ENCODE assay signal across 8 mouse cellular contexts in genomic region chr7:41599932-41600548, GRCm38 (mm10). TPM values are rescaled to one million over a fixed set of nuclear protein-coding genes. Genes with fewer than 3 reads are reported as not detected.
DNase-seq lines count a peak whose midpoint lies in the region; ATAC-seq lines count a peak whose summit lies in the region.

No protein-coding gene starts in this region.

- no peaks in the 10 kb centered on the region for H3K27me3 ChIP-seq in kidney, embryonic 14.5 days (ENCODE audit: control insufficient read depth, insufficient read depth, low read length)
- no peaks in the 10 kb centered on the region for H3K27me3 ChIP-seq in forebrain, embryonic 11.5 days (ENCODE audit: control insufficient read depth, insufficient read depth, low read length)
- H3K27me3 ChIP-seq in liver, embryonic 11.5 days (replicated peaks; ENCODE audit: control insufficient read depth, insufficient read depth, low read length) = no peaks in the 10 kb centered on the region
- no peaks in the 10 kb centered on the region for H3K27me3 ChIP-seq in stomach, embryonic 15.5 days (replicated peaks)

- H3K4me1 ChIP-seq in kidney, embryonic 14.5 days (ENCODE audit: control insufficient read depth, insufficient read depth, low read length) = no peaks in the 10 kb centered on the region
- H3K4me1 ChIP-seq in forebrain, embryonic 11.5 days (replicated peaks; ENCODE audit: control insufficient read depth, insufficient read depth, low read length) = no peaks in the 10 kb centered on the region
- H3K4me1 ChIP-seq in liver, embryonic 11.5 days (replicated peaks; ENCODE audit: control insufficient read depth, insufficient read depth, low read length) = no peaks in the 10 kb centered on the region
- peaks cover 3% of the 10 kb centered on the region; the same call in 1 of the 2 replicates for H3K4me1 ChIP-seq in stomach, embryonic 15.5 days

- H3K27ac ChIP-seq in kidney, embryonic 14.5 days (ENCODE audit: low read depth, low read length) = no peak overlapping the region
- H3K27ac ChIP-seq in forebrain, embryonic 11.5 days (ENCODE audit: low read depth, low read length) = no peak overlapping the region
- no peak overlapping the region for H3K27ac ChIP-seq in liver, embryonic 11.5 days (ENCODE audit: low read depth, low read length)
- peak overlapping the region; percentile 61; the same call in 1 of the 2 replicates for H3K27ac ChIP-seq in stomach, embryonic 15.5 days

- H3K4me3 ChIP-seq in kidney, embryonic 14.5 days (ENCODE audit: low read length) = peak overlapping the region; percentile 71
- peak overlapping the region; percentile 57 for H3K4me3 ChIP-seq in forebrain, embryonic 11.5 days (ENCODE audit: low read depth, low read length)
- H3K4me3 ChIP-seq in liver, embryonic 11.5 days (ENCODE audit: low read depth, low read length) = peak overlapping the region; percentile 72
- peak overlapping the region; percentile 68 for H3K4me3 ChIP-seq in stomach, embryonic 15.5 days (replicated peaks)

- peak overlapping the region; percentile 67 for H3K9ac ChIP-seq in kidney, embryonic 14.5 days (ENCODE audit: low read depth, low read length)
- peak overlapping the region; percentile 60 for H3K9ac ChIP-seq in forebrain, embryonic 11.5 days (ENCODE audit: low read length)
- peak overlapping the region; percentile 81 for H3K9ac ChIP-seq in liver, embryonic 11.5 days (ENCODE audit: low read depth, low read length)
- peak overlapping the region; percentile 74; the same call in 1 of the 2 replicates for H3K9ac ChIP-seq in stomach, embryonic 15.5 days

- peaks cover 5% of the 10 kb centered on the region; the same call in 1 of the 2 replicates for H3K36me3 ChIP-seq in kidney, embryonic 14.5 days (ENCODE audit: control insufficient read depth, insufficient read depth, low read length)
- no peaks in the 10 kb centered on the region for H3K36me3 ChIP-seq in forebrain, embryonic 11.5 days (ENCODE audit: control insufficient read depth, insufficient read depth, low read length)
- H3K36me3 ChIP-seq in liver, embryonic 11.5 days (ENCODE audit: control insufficient read depth, insufficient read depth, low read length) = no peaks in the 10 kb centered on the region; the same call in 1 of the 2 replicates
- H3K36me3 ChIP-seq in stomach, embryonic 15.5 days = no peaks in the 10 kb centered on the region

- WGBS in kidney, embryonic 14.5 days = 22% methylated on average over 3 of the region's 3 CpGs
- WGBS in forebrain, embryonic 11.5 days = 16% methylated on average over 3 of the region's 3 CpGs
- WGBS in liver, embryonic 11.5 days = 13% methylated on average over 3 of the region's 3 CpGs
- 5% methylated on average over 3 of the region's 3 CpGs for WGBS in stomach, embryonic 15.5 days

- peak; percentile 44 for ATAC-seq in kidney, embryonic 14.5 days (ENCODE audit: low FRiP score, low TSS enrichment)
- ATAC-seq in forebrain, embryonic 11.5 days (replicated peaks; ENCODE audit: low FRiP score) = no peak
- ATAC-seq in liver, embryonic 11.5 days (replicated peaks; ENCODE audit: low FRiP score) = 0 out of 2 replicates have a peak, but pooled peaks have one; percentile 30
- no peak for ATAC-seq in stomach, embryonic 15.5 days (ENCODE audit: insufficient read depth, low FRiP score, low read depth)

- peak overlapping the region; percentile 43 for H3K4me2 ChIP-seq in kidney, embryonic 14.5 days (replicated peaks; ENCODE audit: low read depth, low read length)
- H3K4me2 ChIP-seq in forebrain, embryonic 11.5 days (ENCODE audit: low read depth, low read length, severe bottlenecking) = peak overlapping the region; percentile 70
- H3K4me2 ChIP-seq in liver, embryonic 11.5 days = peak overlapping the region; percentile 79
- peak overlapping the region; percentile 69 for H3K4me2 ChIP-seq in stomach, embryonic 15.5 days

- no peaks in the 10 kb centered on the region for H3K9me3 ChIP-seq in kidney, embryonic 14.5 days (ENCODE audit: control insufficient read depth, low read length)
- no peaks in the 10 kb centered on the region for H3K9me3 ChIP-seq in forebrain, embryonic 11.5 days (ENCODE audit: control insufficient read depth, low read length)
- H3K9me3 ChIP-seq in liver, embryonic 11.5 days (ENCODE audit: control insufficient read depth, low read length) = no peaks in the 10 kb centered on the region
- H3K9me3 ChIP-seq in stomach, embryonic 15.5 days = no peaks in the 10 kb centered on the region

- no peak for DNase-seq in kidney, adult 8-10 months
- peak; percentile 17 for DNase-seq in Muller cell, postnatal 12 days (ENCODE audit: inconsistent ontology term)
- DNase-seq in forebrain, embryonic 11.5 days (ENCODE audit: low spot score) = no peak
- no peak for DNase-seq in liver, embryonic 11.5 days (ENCODE audit: low spot score)
- no peak for DNase-seq in urinary bladder, adult 2 months (ENCODE audit: low spot score)
- DNase-seq in thymus, postnatal 36 days = no peak

RNA-seq across cellular contexts. Expression of gene 2610021A01Rik, which starts 1.0 kb away (rescaled TPM):
- 11.2 and 17.6 TPM in 2 replicates for polyA plus RNA-seq in kidney, embryonic 14.5 days (2014; fragmentation: Nextera tagmentation; extraction: Ambion mirVana)
- polyA plus RNA-seq in forebrain, embryonic 11.5 days (2014; fragmentation: Nextera tagmentation; extraction: Ambion mirVana) = 19.0 and 19.2 TPM in 2 replicates
- polyA plus RNA-seq in liver, embryonic 11.5 days (2014; fragmentation: Nextera tagmentation; extraction: Ambion mirVana) = 16.3 and 17.8 TPM in 2 replicates
- 11.0 and 12.1 TPM in 2 replicates for polyA plus RNA-seq in stomach, embryonic 15.5 days (2015; fragmentation: Nextera tagmentation; extraction: Ambion mirVana)
- polyA plus RNA-seq in urinary bladder, adult 2 months (2012; rRNA removed) = 8.6 and 9.0 TPM in 2 replicates

RNA-seq across cellular contexts. Expression of gene Gm6871, which starts 26.6 kb away (rescaled TPM):
- polyA plus RNA-seq in kidney, embryonic 14.5 days (2014; fragmentation: Nextera tagmentation; extraction: Ambion mirVana) = 0.13 TPM in 1 of 2 replicates, not detected in the other
- not detected in 2 replicates for polyA plus RNA-seq in forebrain, embryonic 11.5 days (2014; fragmentation: Nextera tagmentation; extraction: Ambion mirVana)
- polyA plus RNA-seq in liver, embryonic 11.5 days (2014; fragmentation: Nextera tagmentation; extraction: Ambion mirVana) = 0.13 TPM in 1 of 2 replicates, not detected in the other
- polyA plus RNA-seq in stomach, embryonic 15.5 days (2015; fragmentation: Nextera tagmentation; extraction: Ambion mirVana) = 0.09 TPM in 1 of 2 replicates, not detected in the other
- not detected in 2 replicates for polyA plus RNA-seq in urinary bladder, adult 2 months (2012; rRNA removed)

RNA-seq across cellular contexts. Expression of gene Zfp788, which starts 33.0 kb away (rescaled TPM):
- 13.7 and 14.7 TPM in 2 replicates for polyA plus RNA-seq in kidney, embryonic 14.5 days (2014; fragmentation: Nextera tagmentation; extraction: Ambion mirVana)
- 16.2 and 19.2 TPM in 2 replicates for polyA plus RNA-seq in forebrain, embryonic 11.5 days (2014; fragmentation: Nextera tagmentation; extraction: Ambion mirVana)
- 5.6 and 6.9 TPM in 2 replicates for polyA plus RNA-seq in liver, embryonic 11.5 days (2014; fragmentation: Nextera tagmentation; extraction: Ambion mirVana)
- 8.5 and 9.6 TPM in 2 replicates for polyA plus RNA-seq in stomach, embryonic 15.5 days (2015; fragmentation: Nextera tagmentation; extraction: Ambion mirVana)
- polyA plus RNA-seq in urinary bladder, adult 2 months (2012; rRNA removed) = 13.5 and 13.8 TPM in 2 replicates

Comparison
In these comparisons a context has a peak if more than half of its experiments do, and no peak if none do; other contexts are left out.
1. ATAC-seq: peak in kidney, embryonic 14.5 days (single experiment) and liver, embryonic 11.5 days (single experiment); none in forebrain, embryonic 11.5 days (single experiment) and stomach, embryonic 15.5 days (single experiment).
2. Peak in every context shown above with its lines, with median percentiles within 50 percentile points of each other: H3K4me2 ChIP-seq, H3K4me3 ChIP-seq and H3K9ac ChIP-seq.